Mouse (Mus musculus) embryonic facial prominence, embryonic 12.5 days (tissue): ENCODE measurements at regions not wholly inside any gene's neighbourhood (a gene's known extent, or its start where the extent isn't known, plus 50 kb on each side); places are given as distances from the start of the nearest gene placed in this dataset.

Experiments used
- ATAC-seq: fragments of 200-750 bp; cut with Nextera tagmentation; 2 replicates; pipeline ENCODE4 v1.8.0; 2017; ENCODE audit not compliant: insufficient number of reproducible peaks, insufficient read depth, low FRiP score, low TSS enrichment
- H3K27ac ChIP-seq: fragments of 300-500 bp; sonication (generic); 2 replicates; pipeline ENCODE4 v1.5.1; 2016; ENCODE audit warnings: mild to moderate bottlenecking
- H3K27me3 ChIP-seq: fragments of 300-500 bp; sonication (generic); 2 replicates; pipeline ENCODE4 v1.6.1; 2016; ENCODE audit warnings: mild to moderate bottlenecking, moderate library complexity
- H3K36me3 ChIP-seq: fragments of 300-500 bp; sonication (generic); 2 replicates; pipeline ENCODE4 v1.6.1; 2016; ENCODE audit warnings: mild to moderate bottlenecking
- H3K4me1 ChIP-seq: fragments of 300-500 bp; sonication (generic); 2 replicates; pipeline ENCODE4 v1.6.1; 2016
- H3K4me2 ChIP-seq: fragments of 300-500 bp; sonication (generic); replicated peaks from 2 replicates; pipeline ENCODE4 v1.6.1; 2016; ENCODE audit warnings: mild to moderate bottlenecking, moderate library complexity
- H3K4me3 ChIP-seq: fragments of 300-500 bp; sonication (generic); 2 replicates; pipeline ENCODE4 v1.5.1; 2016; ENCODE audit warnings: mild to moderate bottlenecking
- H3K9ac ChIP-seq: fragments of 300-500 bp; sonication (generic); 2 replicates; pipeline ENCODE4 v1.6.1; 2016; ENCODE audit warnings: mild to moderate bottlenecking, moderate library complexity
- H3K9me3 ChIP-seq: fragments of 300-500 bp; sonication (generic); 2 replicates; pipeline ENCODE4 v1.6.1; 2016; ENCODE audit warnings: mild to moderate bottlenecking, moderate library complexity
- WGBS: fragments of 180-500 bp; shearing (Covaris S2); methylation state at CpG from one replicate; pipeline ENCODE4 v1.1.7; 2016; 5-methylcytosine and 5-hydroxymethylcytosine counted together

- no peaks in the 10 kb centered on the region for H3K4me1 ChIP-seq
- no peaks in the 10 kb centered on the region for H3K9me3 ChIP-seq
- H3K36me3 ChIP-seq = no peaks in the 10 kb centered on the region
- H3K4me2 ChIP-seq = no peak overlapping the region
- no peak overlapping the region for H3K4me3 ChIP-seq
- H3K27me3 ChIP-seq = no peaks in the 10 kb centered on the region
- WGBS = 84% methylated on average over 6 of the region's 6 CpGs
- H3K27ac ChIP-seq = no peak overlapping the region
- ATAC-seq = no peak
- H3K9ac ChIP-seq = no peak overlapping the region
Observed at GRCm38 (mm10) chr13:57365096-57365495, 469.3 kb upstream of the Trpc7 start.

- Histone ChIP-seq H3K4me1 (no peaks in the 10 kb centered on the region), H3K27ac (no peak overlapping the region), H3K4me3 (no peak overlapping the region), H3K9ac (no peak overlapping the region), H3K9me3 (no peaks in the 10 kb centered on the region), H3K4me2 (no peak overlapping the region), H3K27me3 (no peaks in the 10 kb centered on the region), H3K36me3 (no peaks in the 10 kb centered on the region)
- WGBS = 95% methylated on average over 2 of the region's 2 CpGs
- no peak for ATAC-seq
Observed at GRCm38 (mm10) chr13:57364396-57364795, 468.6 kb upstream of the Trpc7 start.

GRCm38 (mm10) chr13:57362563-57362962, 466.8 kb upstream of the Trpc7 start:
- Histone ChIP-seq H3K4me1 (no peaks in the 10 kb centered on the region), H3K27ac (no peak overlapping the region), H3K4me2 (no peak overlapping the region), H3K9ac (no peak overlapping the region), H3K36me3 (no peaks in the 10 kb centered on the region), H3K9me3 (no peaks in the 10 kb centered on the region), H3K4me3 (no peak overlapping the region), H3K27me3 (no peaks in the 10 kb centered on the region)
- no peak for ATAC-seq
- WGBS = 18% methylated on average over 6 of the region's 6 CpGs

GRCm38 (mm10) chr13:57361286-57361685, 465.5 kb upstream of the Trpc7 start:
- no peak for ATAC-seq
- no peaks in the 10 kb centered on the region for H3K36me3 ChIP-seq
- no peak overlapping the region for H3K4me2 ChIP-seq
- no peak overlapping the region for H3K4me3 ChIP-seq
- no peaks in the 10 kb centered on the region for H3K9me3 ChIP-seq
- 83% methylated on average over 7 of the region's 7 CpGs for WGBS
- H3K4me1 ChIP-seq = no peaks in the 10 kb centered on the region
- H3K27me3 ChIP-seq = no peaks in the 10 kb centered on the region
- H3K27ac ChIP-seq = no peak overlapping the region
- no peak overlapping the region for H3K9ac ChIP-seq

- Histone ChIP-seq H3K36me3 (no peaks in the 10 kb centered on the region), H3K27ac (no peak overlapping the region), H3K9ac (no peak overlapping the region), H3K4me3 (no peak overlapping the region), H3K27me3 (no peaks in the 10 kb centered on the region), H3K4me2 (no peak overlapping the region), H3K9me3 (no peaks in the 10 kb centered on the region), H3K4me1 (no peaks in the 10 kb centered on the region)
- WGBS = 81% methylated on average over 7 of the region's 7 CpGs
- no peak for ATAC-seq
Observed at GRCm38 (mm10) chr13:57354606-57355005, 458.8 kb upstream of the Trpc7 start.

GRCm38 (mm10) chr13:57353976-57354375, 458.2 kb upstream of the Trpc7 start:
- H3K27me3 ChIP-seq = no peaks in the 10 kb centered on the region
- H3K36me3 ChIP-seq = no peaks in the 10 kb centered on the region
- H3K4me2 ChIP-seq = no peak overlapping the region
- ATAC-seq = no peak
- 45% methylated on average over 3 of the region's 3 CpGs for WGBS
- no peak overlapping the region for H3K27ac ChIP-seq
- H3K4me3 ChIP-seq = no peak overlapping the region
- H3K9ac ChIP-seq = no peak overlapping the region
- H3K9me3 ChIP-seq = no peaks in the 10 kb centered on the region
- H3K4me1 ChIP-seq = no peaks in the 10 kb centered on the region

- H3K4me1 ChIP-seq = no peaks in the 10 kb centered on the region
- no peak overlapping the region for H3K27ac ChIP-seq
- no peaks in the 10 kb centered on the region for H3K36me3 ChIP-seq
- no peak overlapping the region for H3K4me2 ChIP-seq
- ATAC-seq = no peak
- H3K9ac ChIP-seq = no peak overlapping the region
- no peak overlapping the region for H3K4me3 ChIP-seq
- H3K9me3 ChIP-seq = no peaks in the 10 kb centered on the region
- no peaks in the 10 kb centered on the region for H3K27me3 ChIP-seq
- WGBS = 82% methylated on average over 2 of the region's 2 CpGs
Observed at GRCm38 (mm10) chr13:57350828-57351227, 455.0 kb upstream of the Trpc7 start.

GRCm38 (mm10) chr13:57338676-57339075, 442.9 kb upstream of the Trpc7 start:
- no peaks in the 10 kb centered on the region for H3K27me3 ChIP-seq

GRCm38 (mm10) chr13:57336596-57336995, 440.8 kb upstream of the Trpc7 start:
- no peaks in the 10 kb centered on the region for H3K27me3 ChIP-seq
- 93% methylated on average over 8 of the region's 8 CpGs for WGBS

More at GRCm38 (mm10) chr13:57338676-57339075, 442.9 kb upstream of the Trpc7 start:
- Histone ChIP-seq H3K4me1 (no peaks in the 10 kb centered on the region), H3K9ac (no peak overlapping the region), H3K4me2 (no peak overlapping the region), H3K4me3 (no peak overlapping the region), H3K27ac (no peak overlapping the region), H3K36me3 (no peaks in the 10 kb centered on the region), H3K9me3 (no peaks in the 10 kb centered on the region)
- WGBS = 59% methylated on average over 6 of the region's 6 CpGs
- ATAC-seq = no peak

GRCm38 (mm10) chr13:57332976-57333375, 437.2 kb upstream of the Trpc7 start:
- Histone ChIP-seq H3K27ac (no peak overlapping the region), H3K27me3 (no peaks in the 10 kb centered on the region), H3K9me3 (no peaks in the 10 kb centered on the region), H3K36me3 (no peaks in the 10 kb centered on the region), H3K4me2 (no peak overlapping the region), H3K4me1 (no peaks in the 10 kb centered on the region), H3K4me3 (no peak overlapping the region), H3K9ac (no peak overlapping the region)
- 80% methylated on average over 5 of the region's 5 CpGs for WGBS
- ATAC-seq = no peak

More at GRCm38 (mm10) chr13:57336596-57336995, 440.8 kb upstream of the Trpc7 start:
- Histone ChIP-seq H3K9ac (no peak overlapping the region), H3K36me3 (no peaks in the 10 kb centered on the region), H3K4me3 (no peak overlapping the region), H3K4me2 (no peak overlapping the region), H3K27ac (no peak overlapping the region), H3K9me3 (no peaks in the 10 kb centered on the region), H3K4me1 (no peaks in the 10 kb centered on the region)
- ATAC-seq = no peak

GRCm38 (mm10) chr13:57331868-57332267, 436.1 kb upstream of the Trpc7 start:
- Histone ChIP-seq H3K9me3 (no peaks in the 10 kb centered on the region), H3K4me3 (no peak overlapping the region), H3K4me1 (no peaks in the 10 kb centered on the region), H3K4me2 (no peak overlapping the region), H3K27ac (no peak overlapping the region), H3K27me3 (no peaks in the 10 kb centered on the region), H3K9ac (no peak overlapping the region), H3K36me3 (no peaks in the 10 kb centered on the region)
- WGBS = 67% methylated on average over 5 of the region's 5 CpGs
- no peak for ATAC-seq

GRCm38 (mm10) chr13:57325306-57325925, 429.6 kb upstream of the Trpc7 start:
- H3K9ac ChIP-seq = no peak overlapping the region
- WGBS = 74% methylated on average over 6 of the region's 6 CpGs
- no peaks in the 10 kb centered on the region for H3K27me3 ChIP-seq
- H3K27ac ChIP-seq = no peak overlapping the region
- H3K4me2 ChIP-seq = no peak overlapping the region
- H3K4me1 ChIP-seq = no peaks in the 10 kb centered on the region
- no peaks in the 10 kb centered on the region for H3K36me3 ChIP-seq
- H3K4me3 ChIP-seq = no peak overlapping the region
- no peak for ATAC-seq
- no peaks in the 10 kb centered on the region for H3K9me3 ChIP-seq
